Mouse (Mus musculus): Measurements from ENCODE around the gene Ppat.

DNA sequence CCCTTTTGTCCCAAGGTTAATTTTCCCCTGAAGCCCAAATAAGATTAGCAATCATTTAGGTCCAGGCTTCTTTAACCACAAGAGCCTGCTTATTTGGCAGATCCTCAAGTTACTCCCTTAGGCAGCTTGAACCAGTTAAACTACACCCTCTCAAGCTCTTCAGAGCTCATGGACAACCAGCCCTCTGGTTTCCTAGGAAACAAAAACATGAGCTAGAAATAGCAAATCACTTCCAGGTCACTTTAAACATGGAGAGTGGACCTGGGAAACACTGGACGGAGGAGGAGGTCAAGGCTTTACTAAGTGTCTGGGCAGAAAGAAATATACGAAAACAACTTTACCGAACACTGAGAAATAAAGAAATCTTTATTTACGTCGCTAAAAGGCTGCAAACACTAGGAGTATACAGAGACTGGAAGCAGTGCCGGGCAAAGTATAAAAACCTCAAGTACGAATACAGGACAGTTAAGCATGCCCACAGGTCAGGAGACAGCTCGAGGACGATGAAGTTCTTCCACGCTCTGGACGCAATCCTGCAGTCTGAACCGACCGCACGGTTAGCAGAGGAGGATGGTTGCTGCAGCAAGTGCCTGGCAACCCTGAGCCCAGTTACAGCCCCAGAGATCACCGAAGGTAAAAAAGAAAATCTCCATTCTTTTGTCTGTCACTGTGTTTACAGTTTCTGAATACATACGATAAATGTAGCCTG, 23.1 kb downstream of the Ppat start:
- TF ChIP-seq TAL1 (IDR thresholded peaks at IDR 0.05; ENCODE audit: low read length): no peak
- no peak for TF ChIP-seq GATA1 (IDR thresholded peaks at IDR 0.05; ENCODE audit: low read length)
